Mouse (Mus musculus) left cerebral cortex, adult 9 months (tissue): ENCODE results near the gene Slc22a8.
A peak's percentile ranks its signal among the peaks of the same experiment; 100 is the strongest.

Experiments used
- DNase-seq, 2 experiments: peaks; one replicate each; pipeline ENCODE4 v3.0.0; 2022; ENCODE audit warnings: low spot score in 2 of 2

Gene Slc22a8

DNA sequence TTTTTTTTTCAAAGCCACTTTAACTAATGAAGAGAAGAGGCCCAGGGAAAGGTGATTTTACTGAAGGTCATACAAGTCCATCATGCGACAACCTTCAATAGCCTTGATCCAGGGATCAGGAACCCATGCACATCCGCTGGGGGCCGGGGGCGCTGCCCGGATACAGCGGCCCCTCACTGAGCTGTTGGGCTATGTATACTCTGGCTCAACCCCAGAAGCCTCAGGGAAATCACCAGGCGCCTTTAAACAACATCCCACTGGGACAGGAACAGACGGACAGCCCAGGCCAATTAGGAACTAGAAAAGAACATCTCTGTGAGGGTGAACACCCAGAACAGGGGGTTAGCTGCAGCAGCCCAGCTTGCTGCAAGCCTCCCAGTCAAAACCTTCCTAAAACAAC, at the start of gene Slc22a8:
Slc22a8 (plus strand) TSS at position 301 of the 400 bp plus-strand sequence.
- DNase-seq = no peak

GRCm38 (mm10) chr19:8558897-8559296, 32.2 kb upstream of the Slc22a8 start:
- DNase-seq = no peak

DNA sequence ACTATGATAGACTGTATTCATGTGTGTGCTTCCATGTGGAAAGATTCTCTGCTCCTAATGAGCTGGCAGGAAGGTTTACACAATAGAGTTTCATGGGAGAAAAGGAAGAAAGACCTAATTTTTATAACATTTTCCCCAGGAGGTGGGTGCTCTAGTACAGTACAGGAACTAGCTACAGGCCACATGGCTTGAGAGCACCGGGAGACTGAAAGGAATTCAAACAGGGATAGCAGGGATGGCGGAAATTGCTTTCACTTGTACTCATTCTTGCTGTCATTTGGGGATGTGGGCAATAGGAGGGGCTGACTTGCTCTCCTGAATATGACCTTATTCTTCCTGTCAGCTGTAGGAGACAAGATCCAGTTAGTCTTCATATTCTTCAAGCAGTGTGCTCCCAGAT, 27.0 kb upstream of the Slc22a8 start:
- no peak for DNase-seq

DNA sequence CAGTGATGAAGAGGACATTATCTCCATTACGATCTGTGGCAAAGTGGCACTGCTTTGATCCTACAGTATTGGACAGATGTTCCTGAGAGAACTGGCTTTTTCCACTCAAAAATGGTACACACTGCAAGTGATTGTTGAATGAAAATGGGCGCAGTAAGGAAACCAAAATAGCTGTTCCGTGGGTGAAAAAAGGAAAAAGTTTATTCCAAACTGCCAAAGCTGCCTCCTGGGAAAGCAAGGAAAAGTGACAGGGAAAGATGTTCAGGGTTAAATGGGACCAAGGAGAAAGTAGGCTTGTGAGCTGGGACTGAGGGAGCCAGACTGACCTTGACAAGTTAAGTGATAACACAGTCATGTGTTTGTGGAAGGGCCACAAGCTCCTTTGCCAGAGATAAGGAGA, 26.6 kb upstream of the Slc22a8 start:
- no peak for DNase-seq

DNA sequence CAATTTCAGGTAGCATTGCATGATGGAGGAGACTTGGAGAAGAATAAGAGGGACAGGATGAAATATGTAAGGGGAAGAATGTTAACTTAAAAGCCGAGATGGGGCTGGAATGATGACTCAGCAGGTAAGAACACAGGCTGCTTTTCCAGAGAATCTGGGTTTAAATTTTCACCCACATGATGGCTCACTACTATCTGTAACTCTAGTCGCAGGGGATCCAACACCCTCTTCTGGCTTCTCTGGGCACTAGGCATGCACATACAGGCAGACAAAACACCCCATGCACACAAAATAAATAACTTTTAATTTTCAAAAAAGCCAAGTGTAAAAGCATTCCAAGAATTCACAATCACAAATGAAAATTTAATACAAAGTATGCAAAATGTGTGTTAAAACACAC, 25.8 kb upstream of the Slc22a8 start:
- DNase-seq = no peak

DNA sequence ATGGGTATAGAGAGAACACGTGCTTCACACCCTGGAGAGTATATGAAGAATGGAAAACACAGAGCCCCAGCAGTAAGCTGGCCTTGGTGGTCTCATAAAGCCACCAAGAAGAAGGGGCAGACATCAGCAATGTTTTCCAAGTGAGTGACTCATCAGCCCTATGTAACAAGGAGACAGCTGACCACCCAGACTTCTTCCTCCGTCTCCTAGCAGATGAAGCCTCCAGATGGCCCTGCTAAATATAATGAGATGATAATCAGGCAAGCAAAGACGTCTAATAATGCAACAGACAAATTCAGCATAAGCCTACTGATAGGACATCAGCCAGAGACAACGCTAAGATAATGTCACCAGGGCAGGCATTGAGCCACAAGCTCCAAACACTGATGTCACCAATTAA, 25.1 kb upstream of the Slc22a8 start:
- DNase-seq = peak in 1 of 2 experiments; percentile 39

- DNase-seq = peak in 1 of 2 experiments; percentile 48
Measured at GRCm38 (mm10) chr19:8567104-8567880, 23.8 kb upstream of the Slc22a8 start.

DNA sequence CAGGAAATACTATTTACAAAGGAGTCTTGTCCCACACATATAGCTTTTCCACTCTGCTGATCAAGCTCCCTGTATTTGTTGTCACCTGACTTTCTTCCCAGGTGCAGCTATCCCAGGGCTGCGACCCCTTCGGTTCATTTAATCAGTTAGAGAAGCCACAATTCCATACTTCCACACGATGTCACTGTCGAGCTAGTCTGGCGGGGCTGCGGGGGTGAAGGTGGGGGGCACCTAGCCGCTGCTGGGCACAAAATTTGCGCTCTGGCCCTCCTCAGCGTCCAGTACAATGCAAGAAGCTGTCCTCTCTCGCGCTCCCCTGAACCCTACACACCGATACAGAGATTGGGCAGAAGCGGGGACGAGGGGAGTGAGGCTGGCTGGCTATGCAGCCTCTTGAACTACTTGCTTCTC, 21.6 kb upstream of the Slc22a8 start:
- DNase-seq = peak in 1 of 2 experiments; percentile 48

DNA sequence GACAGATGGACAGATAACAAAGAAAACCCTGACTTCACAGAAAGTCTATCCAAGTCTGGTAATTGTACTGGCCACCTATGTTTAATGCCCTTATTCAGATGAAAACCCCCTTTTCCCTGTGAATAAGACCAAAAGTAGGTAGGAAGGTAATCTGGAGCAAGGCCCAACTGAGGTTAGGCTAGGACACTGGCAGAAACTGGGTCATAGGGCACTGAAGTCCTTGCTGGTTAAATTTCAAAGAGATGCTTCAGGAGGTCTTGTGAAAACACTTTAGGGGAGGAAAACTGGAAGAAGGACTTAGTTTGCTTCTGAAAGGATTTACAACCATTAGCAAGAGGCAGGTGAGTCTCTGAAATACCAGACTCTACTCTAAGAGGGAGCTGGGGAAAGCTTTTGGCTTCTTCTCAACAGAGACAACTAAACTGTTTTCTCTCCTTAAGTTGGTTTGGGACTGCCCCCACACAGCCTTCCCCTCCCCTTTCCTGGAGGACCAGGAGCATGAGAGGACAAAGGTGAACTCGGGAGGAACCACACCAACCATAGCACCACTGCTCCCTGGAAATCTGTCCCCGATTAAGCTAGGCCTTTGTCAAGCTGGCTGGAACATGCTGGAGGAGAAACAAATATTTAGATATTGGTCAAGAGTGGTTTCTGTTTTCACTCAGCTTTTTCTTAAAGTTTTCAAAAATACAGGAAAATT, 20.6 kb upstream of the Slc22a8 start:
- no peak for DNase-seq

DNA sequence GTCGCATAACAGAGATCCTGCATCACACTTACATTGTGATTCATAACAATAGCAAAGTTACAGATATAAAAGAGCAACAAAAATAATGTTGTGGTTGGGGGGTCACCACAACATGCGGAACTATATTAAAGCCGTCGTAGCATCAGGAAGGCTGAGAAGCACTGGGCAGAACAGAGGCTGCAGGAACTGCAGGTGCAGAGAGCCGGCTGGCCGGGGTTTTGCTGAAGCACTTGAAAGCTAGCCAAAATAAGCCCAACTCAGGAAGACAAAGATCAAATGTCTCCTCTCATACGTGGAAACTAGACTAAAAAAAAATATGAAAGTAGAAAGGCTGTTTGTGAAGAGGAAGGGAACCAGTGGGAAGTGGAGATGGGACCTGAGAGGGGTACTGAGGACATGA, 19.3 kb upstream of the Slc22a8 start:
- DNase-seq = no peak

DNA sequence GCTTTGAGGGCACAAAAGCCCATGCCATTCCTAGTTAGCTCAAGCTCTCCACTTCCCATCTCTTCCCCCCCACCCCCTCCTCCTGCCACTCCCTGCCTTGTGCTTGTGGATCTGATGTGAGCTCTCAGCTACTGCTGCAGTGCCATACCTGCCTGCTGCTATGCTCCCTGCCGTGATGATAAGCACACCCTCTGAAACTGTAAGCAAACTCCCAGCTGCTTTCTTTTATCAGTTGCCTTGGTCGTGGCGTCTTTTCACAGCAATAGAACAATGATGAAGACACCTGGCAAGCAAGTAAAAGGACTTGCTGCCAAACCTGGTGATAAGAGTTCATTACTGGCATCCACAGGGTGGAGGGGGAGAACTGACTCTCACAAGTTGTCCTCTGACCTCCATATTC, 18.6 kb upstream of the Slc22a8 start:
- no peak for DNase-seq

DNA sequence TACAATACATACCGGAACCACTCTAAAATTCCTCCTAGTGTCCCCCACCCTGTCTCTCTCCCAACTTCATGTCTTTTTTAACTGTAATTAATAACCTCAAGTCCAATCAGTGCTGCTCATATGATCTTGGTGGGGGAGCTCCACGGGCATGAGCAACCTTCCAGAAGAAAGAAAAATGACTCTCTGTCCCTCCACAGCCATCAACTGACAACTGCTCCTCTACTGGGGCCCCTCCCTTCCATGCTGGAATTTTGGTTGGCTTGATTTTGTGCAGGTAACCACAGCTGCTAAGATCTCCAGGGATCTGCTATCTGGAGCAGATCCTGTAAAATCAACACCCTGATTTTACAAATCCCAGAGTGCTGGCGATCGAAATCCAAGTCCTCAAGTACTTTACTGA, 13.6 kb upstream of the Slc22a8 start:
- DNase-seq = no peak

DNA sequence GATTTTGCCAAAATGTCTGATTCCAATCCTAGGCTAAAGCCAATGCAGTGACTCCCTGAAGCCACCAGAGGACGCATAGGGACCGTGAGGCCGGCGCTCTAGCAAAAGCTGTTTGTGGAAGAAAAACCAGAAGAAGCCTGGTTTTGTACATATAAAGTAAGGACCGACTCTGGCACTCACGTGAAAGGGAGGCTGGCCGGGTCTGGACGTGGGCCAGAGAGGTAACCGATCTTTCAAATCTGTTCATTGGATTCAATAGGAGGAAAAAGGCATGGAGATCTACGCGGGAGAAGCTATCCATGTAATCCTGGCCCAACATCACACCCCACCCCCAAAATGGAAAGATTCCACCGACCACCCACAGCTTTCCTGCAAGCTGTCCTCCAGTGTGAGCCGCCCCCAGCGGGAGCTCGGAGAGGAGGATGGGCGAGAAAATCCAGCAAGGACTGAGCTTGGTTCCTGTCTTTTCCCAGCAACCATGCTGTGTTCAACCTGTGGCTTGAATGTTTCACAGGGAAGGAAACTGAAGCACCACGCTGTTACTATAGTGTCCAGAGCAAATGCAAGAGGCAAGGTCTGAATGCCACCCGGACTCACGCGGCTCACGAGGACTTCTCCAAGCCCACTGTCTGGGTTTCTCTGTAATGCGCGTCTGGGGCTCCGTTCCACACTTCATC, 12.6 kb upstream of the Slc22a8 start:
- peak; percentile 67 to 94 for DNase-seq

GRCm38 (mm10) chr19:8578970-8579342, 12.1 kb upstream of the Slc22a8 start:
- DNase-seq = peak in 1 of 2 experiments; percentile 51

GRCm38 (mm10) chr19:8585298-8585697, 5.8 kb upstream of the Slc22a8 start:
- no peak for DNase-seq

DNA sequence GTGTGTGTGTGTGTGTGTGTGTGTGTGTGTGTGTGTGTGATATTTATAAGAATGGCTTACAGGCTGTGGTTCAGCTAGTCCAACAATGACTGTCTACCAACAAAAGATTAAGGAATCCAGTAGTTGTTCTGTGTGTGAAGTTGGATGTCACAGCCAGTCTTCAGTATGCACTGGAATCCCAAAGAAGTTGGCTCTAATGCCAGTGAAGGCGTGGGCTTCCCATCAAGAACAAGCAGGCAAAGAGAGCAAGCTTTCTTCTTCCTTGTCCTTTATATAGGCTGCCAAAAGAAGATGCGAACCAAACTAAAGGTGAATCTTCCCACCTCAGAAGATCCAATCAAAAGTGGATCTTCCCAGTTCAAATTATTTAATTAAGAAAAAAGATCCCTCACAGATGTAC, 5.2 kb upstream of the Slc22a8 start:
- DNase-seq = no peak

- DNase-seq = peak in 1 of 2 experiments; percentile 30
Measured at GRCm38 (mm10) chr19:8586350-8586749, 4.7 kb upstream of the Slc22a8 start.

DNA sequence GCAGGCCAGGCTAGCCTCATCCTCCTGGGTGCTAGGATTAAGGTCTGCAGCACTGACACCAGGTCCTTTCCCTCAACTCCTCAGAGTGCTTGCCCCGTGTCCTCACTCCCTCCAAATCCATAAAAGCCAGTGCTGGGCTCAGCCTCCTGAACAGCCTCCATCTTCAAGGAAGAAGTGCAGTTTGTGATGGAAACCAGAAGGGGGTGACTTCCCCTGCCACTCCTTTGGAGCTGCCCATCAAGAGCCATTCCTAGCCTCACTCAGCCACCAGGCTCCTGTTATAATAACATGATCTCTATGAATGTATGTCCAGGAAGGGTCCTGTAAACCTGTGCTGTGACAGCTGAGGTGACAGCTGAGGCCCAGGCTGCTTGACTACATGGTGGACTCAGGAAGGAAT, 3.7 kb upstream of the Slc22a8 start:
- no peak for DNase-seq

DNA sequence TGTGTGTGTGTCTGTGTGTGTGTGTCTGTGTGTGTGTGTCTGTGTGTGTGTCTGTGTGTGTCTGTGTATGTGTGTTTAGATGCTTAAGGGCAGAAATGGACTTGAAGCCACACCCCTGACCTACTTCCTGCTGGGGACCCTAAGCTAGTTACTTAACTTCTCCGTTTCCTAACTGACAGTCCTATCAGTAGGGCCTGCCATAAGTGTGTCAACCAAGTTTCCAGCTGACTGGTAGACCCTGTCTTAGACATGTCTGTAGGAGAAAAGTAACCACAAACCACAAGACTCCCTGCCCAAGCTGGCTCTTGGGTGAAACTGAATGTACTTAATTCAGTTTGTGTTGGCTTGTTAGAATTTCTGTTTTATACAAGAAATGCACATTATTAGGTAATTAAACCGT, 1.1 kb downstream of the Slc22a8 start:
- DNase-seq = no peak

DNA sequence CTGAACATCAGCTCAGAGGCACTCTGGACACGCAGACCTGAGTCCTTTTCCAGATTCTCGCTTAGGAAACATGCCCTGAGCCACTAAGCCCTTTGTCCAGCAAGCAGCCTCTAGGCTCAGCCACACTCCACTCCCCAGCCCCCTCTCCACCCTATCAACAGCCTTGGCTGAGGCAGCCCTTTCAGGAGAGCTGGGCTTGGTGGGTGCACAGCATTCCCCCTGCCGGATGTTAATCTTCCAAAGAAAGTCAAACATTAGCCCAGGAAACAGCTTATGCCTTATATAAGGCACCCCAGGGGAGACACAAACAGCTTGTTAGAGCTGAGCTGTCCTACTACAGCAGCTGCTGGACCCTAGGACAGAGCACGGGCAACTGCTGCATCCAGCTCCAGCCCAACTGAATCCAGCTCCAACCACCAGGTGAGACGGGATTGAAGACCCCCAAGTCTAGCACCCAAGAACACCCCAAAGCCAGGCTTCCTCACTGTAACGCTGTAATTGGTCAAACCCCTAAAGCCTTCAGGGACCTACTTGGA, 1.9 kb downstream of the Slc22a8 start:
- DNase-seq = no peak

- DNase-seq = no peak
Measured at GRCm38 (mm10) chr19:8593833-8594232, 2.8 kb downstream of the Slc22a8 start.

DNA sequence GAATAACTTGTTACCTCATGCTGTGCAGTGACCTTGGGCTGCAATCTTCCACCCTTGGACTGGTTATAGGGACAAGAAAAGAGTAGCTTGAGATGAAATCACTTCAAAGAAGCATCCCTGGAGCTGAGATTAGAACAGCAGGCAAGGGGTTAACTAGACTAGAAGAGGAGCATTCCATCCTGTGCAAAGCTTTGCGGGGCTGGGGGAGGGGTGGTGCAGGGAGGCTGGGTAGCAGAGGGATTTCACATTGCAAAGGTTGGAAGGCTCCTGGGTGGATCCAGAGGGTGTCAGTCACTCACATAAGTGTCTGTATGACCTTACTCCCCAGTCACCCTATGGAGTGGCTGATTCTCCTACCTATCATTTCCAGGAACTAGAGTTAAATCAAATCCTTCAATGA, 3.5 kb downstream of the Slc22a8 start:
- no peak for DNase-seq

DNA sequence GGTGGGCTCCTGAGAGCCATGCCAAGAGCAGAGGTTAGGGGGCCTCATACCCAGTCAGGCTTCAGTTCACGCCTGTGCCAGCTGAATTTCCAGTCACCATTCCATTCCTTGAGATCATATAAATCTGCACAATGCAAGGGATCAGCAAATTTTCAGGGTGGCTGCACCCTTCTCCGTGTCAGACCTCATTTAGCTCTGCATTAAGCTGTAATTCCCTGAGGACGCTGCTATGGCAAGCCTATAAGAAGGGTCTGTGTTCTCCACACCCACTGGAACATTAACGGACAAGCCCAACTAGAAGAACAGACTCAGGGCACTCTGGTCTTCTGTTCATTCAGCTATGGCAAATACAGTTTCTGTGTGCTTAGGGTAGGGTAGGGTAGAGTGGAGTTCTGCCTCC, 6.2 kb downstream of the Slc22a8 start:
- no peak for DNase-seq
